Mouse (Mus musculus) ES-Bruce4 (cell line): Measurements from ENCODE around the gene Sox15. TPM values are rescaled to one million over a fixed set of nuclear protein-coding genes. Genes with fewer than 3 reads are reported as not detected.
"Not testable (repeated sequence)": the region's sequence is repeated elsewhere in the genome, so short reads cannot be mapped to it uniquely, and the experiment has no call there.

ENCODE experiments used
- H3K27ac ChIP-seq: 2 replicates; pipeline ENCODE4 v1.5.1; 2012; ENCODE audit warnings: low read length, inconsistent platforms; ENCODE audit not compliant: insufficient read depth
- H3K27me3 ChIP-seq: 2 replicates; pipeline ENCODE4 v1.6.1; 2012; ENCODE audit warnings: mild to moderate bottlenecking, low read length, inconsistent platforms; ENCODE audit not compliant: control insufficient read depth, poor library complexity, insufficient read depth, severe bottlenecking
- H3K36me3 ChIP-seq: 2 replicates; pipeline ENCODE4 v1.6.1; 2012; ENCODE audit warnings: inconsistent platforms, mild to moderate bottlenecking, low read length, moderate library complexity; ENCODE audit not compliant: control insufficient read depth, poor library complexity, insufficient read depth, severe bottlenecking
- H3K4me1 ChIP-seq: one replicate; pipeline ENCODE4 v1.8.1; 2011; ENCODE audit warnings: low read length; ENCODE audit not compliant: control insufficient read depth, insufficient read depth
- H3K4me3 ChIP-seq: 2 replicates; pipeline ENCODE4 v1.5.1; 2011; ENCODE audit warnings: low read depth, mild to moderate bottlenecking, low read length
- H3K9ac ChIP-seq: 2 replicates; pipeline ENCODE4 v1.6.1; 2012; ENCODE audit warnings: low read depth, mild to moderate bottlenecking, inconsistent platforms; ENCODE audit not compliant: poor library complexity, severe bottlenecking
- H3K9me3 ChIP-seq: replicated peaks from 2 replicates; pipeline ENCODE4 v1.6.1; 2012; ENCODE audit warnings: mild to moderate bottlenecking, low read length, inconsistent platforms; ENCODE audit not compliant: control insufficient read depth, poor library complexity, insufficient read depth, severe bottlenecking
- CTCF ChIP-seq: IDR thresholded peaks from one replicate; pipeline ENCODE4 v1.8.1; 2011; ENCODE audit warnings: low read depth, low read length
- EP300 ChIP-seq: IDR thresholded peaks from 2 replicates; pipeline ENCODE4 v1.6.1; 2011; ENCODE audit warnings: low read depth, low read length; ENCODE audit not compliant: insufficient read depth
- POLR2A ChIP-seq: IDR thresholded peaks from one replicate; pipeline ENCODE4 v1.8.1; 2011; ENCODE audit warnings: low read length; ENCODE audit not compliant: insufficient read depth
- polyA plus RNA-seq: library from polyadenylated mRNA; stranded (reverse); fragments of >200 nt; gene quantifications from 2 replicates; pipeline ENCODE4 v1.2.4, GENCODE M21; 2011; ENCODE audit warnings: low read depth; ENCODE audit not compliant: missing spikeins, insufficient read depth, insufficient read length

The Sox15 gene
- polyA plus RNA-seq, 1 experiment: 45.2 TPM

- no peak overlapping the region for H3K9ac ChIP-seq
- no peak overlapping the region for H3K27ac ChIP-seq
- TF ChIP-seq POLR2A: no peak
- no peak for TF ChIP-seq CTCF
- H3K27me3 ChIP-seq: peaks cover 8% of the 10 kb centered on the region
- no peaks in the 10 kb centered on the region for H3K36me3 ChIP-seq
- peaks cover 3% of the 10 kb centered on the region for H3K4me1 ChIP-seq
- H3K4me3 ChIP-seq: no peak overlapping the region
- no peaks in the 10 kb centered on the region for H3K9me3 ChIP-seq
Observed at GRCm38 (mm10) chr11:69609416-69609815, 45.7 kb upstream of the Sox15 start.

DNA sequence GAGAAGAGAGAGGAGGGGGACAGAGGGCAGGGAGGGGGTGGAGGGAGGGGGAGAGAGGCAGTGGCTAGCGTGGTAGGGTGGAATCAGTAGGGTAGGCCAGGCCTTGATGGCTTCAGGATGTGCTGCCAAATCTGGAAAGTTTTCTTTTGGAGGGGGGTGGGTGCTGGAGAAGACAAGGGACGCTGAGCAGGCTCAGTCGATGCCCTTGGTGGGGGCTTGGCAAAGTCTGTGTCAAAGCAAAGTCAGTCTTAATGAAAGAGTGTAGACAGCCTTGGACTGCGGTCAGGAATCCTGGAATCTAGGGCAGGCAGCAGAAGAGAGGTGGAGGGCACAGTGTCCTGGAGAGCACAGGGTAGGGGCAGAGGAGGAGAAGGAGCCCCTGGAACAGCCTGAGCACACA is 44.2 kb upstream of the Sox15 start:
- Histone ChIP-seq H3K4me1 (peaks cover 3% of the 10 kb centered on the region), H3K27ac (no peak overlapping the region), H3K9ac (no peak overlapping the region), H3K27me3 (no peaks in the 10 kb centered on the region), H3K9me3 (no peaks in the 10 kb centered on the region), H3K36me3 (no peaks in the 10 kb centered on the region), H3K4me3 (no peak overlapping the region)
- TF ChIP-seq CTCF (no peak), EP300 (no peak), POLR2A (no peak)

- no peaks in the 10 kb centered on the region for H3K27me3 ChIP-seq
- no peaks in the 10 kb centered on the region for H3K36me3 ChIP-seq
- TF ChIP-seq EP300: 0 out of 2 replicates have a peak, but pooled peaks have one; percentile 28
- no peak for TF ChIP-seq POLR2A
- TF ChIP-seq CTCF: peak; percentile 79
- H3K9me3 ChIP-seq: no peaks in the 10 kb centered on the region
- peak overlapping the region; percentile 19 for H3K4me3 ChIP-seq
- peaks cover 3% of the 10 kb centered on the region for H3K4me1 ChIP-seq
- H3K27ac ChIP-seq: no peak overlapping the region
- peak overlapping the region; percentile 45 for H3K9ac ChIP-seq
Observed at GRCm38 (mm10) chr11:69613553-69614256, 41.4 kb upstream of the Sox15 start.

DNA sequence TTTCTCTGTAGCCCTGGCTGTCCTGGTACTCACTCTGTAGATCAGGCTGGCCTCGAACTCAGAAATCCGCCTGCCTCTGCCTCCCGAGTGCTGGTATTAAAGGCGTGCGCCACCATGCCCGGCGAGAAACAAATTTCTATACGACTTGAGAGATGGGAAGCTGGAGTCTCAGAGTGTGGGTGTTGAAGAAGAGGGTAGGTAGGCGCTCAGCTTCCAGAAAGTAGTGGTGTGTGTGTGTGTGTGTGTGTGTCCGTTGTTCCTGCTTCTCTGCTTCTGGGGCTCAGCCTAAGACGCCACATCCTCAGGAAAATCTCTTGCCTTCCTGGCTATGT is 40.9 kb upstream of the Sox15 start:
- not testable (repeated sequence) for H3K4me1 ChIP-seq, H3K27ac ChIP-seq, H3K36me3 ChIP-seq, H3K27me3 ChIP-seq, H3K9me3 ChIP-seq
- H3K4me3 ChIP-seq: peak overlapping the region; percentile 25
- peak overlapping the region; percentile 15; the same call in 1 of the 2 replicates for H3K9ac ChIP-seq

GRCm38 (mm10) chr11:69616781-69617180 is 38.3 kb upstream of the Sox15 start:
- TF ChIP-seq EP300 (no peak), POLR2A (no peak), CTCF (no peak)
- H3K27me3 ChIP-seq: no peaks in the 10 kb centered on the region
- no peaks in the 10 kb centered on the region for H3K9me3 ChIP-seq
- peaks cover 3% of the 10 kb centered on the region for H3K4me1 ChIP-seq
- H3K9ac ChIP-seq: no peak overlapping the region
- H3K36me3 ChIP-seq: no peaks in the 10 kb centered on the region
- no peak overlapping the region for H3K27ac ChIP-seq
- H3K4me3 ChIP-seq: no peak overlapping the region

DNA sequence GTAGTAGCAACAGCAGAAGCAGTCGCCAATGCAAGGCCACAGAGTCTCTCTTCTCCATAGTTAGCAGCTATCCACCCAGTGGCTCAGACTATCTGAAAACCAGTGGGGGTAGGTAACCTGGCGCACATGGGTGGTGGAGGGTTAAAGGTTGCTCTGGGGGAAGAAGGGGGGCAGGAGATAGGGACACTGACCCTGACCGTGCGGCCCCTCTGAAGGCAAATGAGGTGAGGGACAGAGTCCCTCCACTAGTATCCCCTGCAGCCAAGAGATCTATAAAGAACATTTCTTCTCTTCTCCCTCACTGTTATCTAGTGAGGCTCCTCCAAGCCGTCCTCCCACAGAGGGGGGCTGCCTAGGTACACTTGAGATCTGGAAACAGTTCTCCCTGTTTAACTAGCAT is 37.3 kb upstream of the Sox15 start, which contains the start of gene Shbg:
Gene Shbg (minus strand): TSS at position 101 of the 400 bp plus-strand sequence.
- Histone ChIP-seq H3K36me3 (no peaks in the 10 kb centered on the region), H3K27ac (no peak within 1 kb of the TSS), H3K9me3 (no peaks in the 10 kb centered on the region), H3K4me3 (no peak within 1 kb of the TSS), H3K4me1 (peaks cover 3% of the 10 kb centered on the region), H3K9ac (no peak within 1 kb of the TSS), H3K27me3 (no peaks in the 10 kb centered on the region)
- TF ChIP-seq CTCF (no peak), EP300 (no peak), POLR2A (no peak)
